Mouse (Mus musculus) heart, adult 11 months (tissue): ENCODE data around the gene F2.
A peak's percentile ranks its signal among the peaks of the same experiment; 100 is the strongest.
"Not testable (repeated sequence)": the region's sequence is repeated elsewhere in the genome, so short reads cannot be mapped to it uniquely, and the experiment has no call there.

ENCODE experiments used
- DNase-seq: peaks from one replicate; pipeline ENCODE4 v3.0.0; 2022

The F2 gene

GRCm38 (mm10) chr2:91645811-91646210 lies 9.6 kb upstream of the F2 start:
- DNase-seq = no peak

DNA sequence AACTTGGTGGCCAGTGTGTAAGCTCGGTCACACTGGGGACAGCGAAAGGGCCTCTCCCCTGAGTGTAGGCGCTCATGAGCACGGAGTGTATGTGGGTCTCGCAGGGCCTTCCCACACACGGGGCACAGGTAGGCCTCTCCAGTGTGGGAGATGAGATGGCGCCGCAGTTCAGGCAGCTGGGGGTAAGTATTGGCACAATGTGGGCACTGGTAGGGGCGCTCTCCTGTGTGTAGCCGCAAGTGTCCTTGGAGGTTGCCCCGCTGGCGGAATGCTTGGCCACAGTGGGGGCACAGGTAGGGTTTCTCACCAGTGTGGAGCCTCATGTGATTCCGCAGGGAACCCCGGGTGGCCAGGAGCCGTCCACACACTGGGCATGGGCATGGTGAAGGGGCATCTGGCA lies 9.1 kb upstream of the F2 start:
- no peak for DNase-seq

GRCm38 (mm10) chr2:91644021-91644420 lies 7.8 kb upstream of the F2 start:
- DNase-seq = no peak

DNA sequence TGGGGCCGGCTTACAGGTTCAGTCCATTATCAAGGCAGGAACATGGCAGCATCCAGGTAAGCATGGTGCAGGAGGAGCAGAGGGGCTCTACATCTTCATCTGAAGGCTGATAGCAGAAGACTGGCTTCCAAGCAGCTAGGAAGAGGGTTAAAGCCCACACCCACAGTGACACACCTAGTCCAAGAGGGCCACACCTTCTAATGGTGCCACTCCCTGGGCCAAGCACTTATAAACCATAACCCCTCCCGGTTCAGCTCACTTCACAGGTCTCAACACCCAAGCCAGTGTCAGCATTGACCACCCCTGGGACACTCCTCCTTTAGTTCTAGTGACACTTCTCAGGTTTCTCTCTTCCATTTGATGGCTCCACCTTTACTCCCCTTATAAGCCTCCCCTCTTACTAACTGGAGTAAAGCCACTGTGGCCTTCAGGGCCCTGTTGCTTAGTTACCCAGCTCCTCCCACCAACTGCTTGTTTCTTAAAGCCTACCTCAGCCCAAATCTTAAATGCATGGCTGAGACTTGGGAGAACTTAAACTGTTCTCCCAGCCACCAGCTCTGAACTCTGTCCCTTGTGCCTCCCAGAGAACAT lies 6.7 kb upstream of the F2 start:
- peak; percentile 85 for DNase-seq

- no peak for DNase-seq
Observed at GRCm38 (mm10) chr2:91638931-91639330, 2.7 kb upstream of the F2 start.

DNA sequence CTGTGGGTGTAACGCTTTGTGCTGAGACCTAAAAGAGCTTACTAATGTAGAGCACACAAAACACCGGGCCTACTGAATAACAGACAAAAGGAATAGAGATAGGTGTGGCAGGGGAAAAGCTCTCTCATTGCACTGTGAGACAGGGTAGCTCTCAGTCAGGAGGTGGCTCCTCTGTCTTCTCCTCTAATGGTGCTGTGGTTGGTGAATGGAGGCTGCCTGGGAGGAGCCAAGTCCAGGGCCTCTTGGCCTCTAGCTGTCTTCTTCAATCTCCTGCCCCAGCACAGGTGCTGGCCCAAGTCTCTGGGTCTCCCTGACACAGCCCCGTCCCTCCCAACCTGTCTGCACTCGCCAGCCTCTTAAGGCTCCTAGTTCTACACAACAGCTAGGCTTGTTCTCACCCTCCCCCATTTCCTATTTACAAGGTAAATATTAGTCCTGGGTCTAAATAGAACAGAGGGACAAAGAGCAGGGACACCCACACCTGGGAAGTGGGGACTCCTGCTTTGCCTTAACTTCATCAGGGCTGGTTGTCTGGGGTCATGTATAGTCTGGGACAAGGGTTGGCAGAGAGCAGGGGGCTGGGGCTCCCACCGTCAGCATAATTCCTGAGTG lies 619 bp upstream of the F2 start:
- no peak for DNase-seq

DNA sequence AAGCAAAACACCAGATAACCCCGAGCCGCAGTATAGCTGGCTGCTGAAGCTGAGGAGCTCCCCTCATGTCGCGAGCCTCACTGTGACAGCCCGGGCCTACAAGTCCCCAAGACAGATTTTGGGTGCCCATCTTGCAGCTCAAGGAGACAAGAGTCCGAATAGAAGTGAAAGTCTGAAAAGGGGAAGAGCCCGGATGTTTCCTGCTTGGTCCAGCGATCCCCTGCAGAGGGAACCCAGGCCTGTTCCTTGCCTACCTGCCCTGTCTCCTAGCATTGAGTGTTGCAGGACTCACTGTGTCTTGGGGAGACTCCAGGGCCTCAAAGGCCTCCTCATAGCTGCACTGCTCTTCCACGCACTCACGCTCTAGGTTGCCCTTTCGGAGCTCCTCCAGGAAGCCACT lies 728 bp downstream of the F2 start:
- DNase-seq = peak; percentile 86

- peak; percentile 75 for DNase-seq
Observed at GRCm38 (mm10) chr2:91634841-91635240, 1.4 kb downstream of the F2 start.

DNA sequence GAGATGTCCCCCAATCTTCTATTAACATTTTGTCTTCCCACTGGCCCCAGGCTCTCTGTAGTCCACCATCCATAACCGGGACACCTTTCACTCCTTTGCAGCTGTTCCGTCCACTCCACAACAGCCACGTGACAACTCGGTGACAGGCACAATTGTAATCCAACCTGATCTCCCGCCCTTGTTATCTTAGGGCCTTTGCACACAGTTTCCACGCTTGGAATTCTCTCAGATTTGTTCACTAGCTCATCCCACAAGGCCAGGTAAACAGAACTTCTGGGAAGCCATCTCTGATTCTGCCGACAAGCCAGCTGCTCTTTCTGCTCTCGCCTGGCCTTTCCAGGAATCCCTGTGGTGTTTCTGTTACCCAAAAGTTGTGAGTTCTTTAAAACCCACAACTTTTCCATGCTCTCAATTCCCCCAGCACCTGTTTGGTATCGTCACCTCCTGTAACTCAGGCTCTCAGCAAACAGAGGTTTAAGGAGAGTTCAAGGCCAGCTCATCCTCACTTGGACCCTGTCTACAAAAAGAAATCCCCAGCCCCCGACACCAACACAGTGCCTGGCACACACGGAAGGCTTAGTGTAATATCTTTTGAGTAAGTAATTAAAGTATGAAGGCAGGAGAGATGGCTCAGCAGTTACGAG lies 2.8 kb downstream of the F2 start:
- DNase-seq = peak; percentile 80

DNA sequence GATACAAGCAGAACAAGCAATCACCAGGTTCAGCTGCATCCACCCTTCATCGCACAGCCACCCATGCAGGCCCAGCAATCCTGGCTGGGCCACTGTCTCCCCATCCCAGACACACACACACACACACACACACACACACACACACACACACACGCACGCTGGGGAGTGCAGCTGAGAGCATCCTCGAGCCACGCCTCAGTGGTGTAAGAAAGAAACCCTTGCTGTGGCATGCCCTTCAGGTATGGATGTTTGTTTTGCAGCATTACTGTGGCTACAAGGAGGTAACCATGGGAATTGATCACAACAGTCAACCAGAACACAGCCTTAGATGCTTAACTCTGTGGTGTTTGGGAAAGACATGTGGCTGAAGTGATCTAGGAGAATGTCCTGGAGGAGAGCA lies 3.9 kb downstream of the F2 start:
- no peak for DNase-seq

GRCm38 (mm10) chr2:91631826-91632225 lies 4.4 kb downstream of the F2 start:
- no peak for DNase-seq

DNA sequence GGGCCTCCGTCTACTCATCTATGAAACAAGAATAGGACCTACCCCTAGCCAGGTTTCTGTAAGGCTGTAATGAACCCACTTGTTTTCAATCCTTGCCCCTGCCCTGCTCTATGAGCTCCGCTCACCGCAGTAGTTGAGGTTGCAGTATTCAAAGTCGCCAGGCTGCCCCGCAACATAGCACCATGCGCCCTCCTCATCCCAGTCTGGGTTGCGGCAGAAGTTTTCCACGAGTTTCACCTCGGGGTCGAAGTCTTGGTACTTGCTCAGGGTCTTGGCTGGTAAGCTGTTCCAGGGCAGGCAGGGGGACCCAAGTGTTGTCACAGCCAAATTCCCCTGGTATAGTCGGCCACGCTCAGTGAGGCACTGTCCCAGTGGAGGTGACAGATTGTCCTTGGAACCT lies 5.8 kb downstream of the F2 start:
- DNase-seq = peak; percentile 85

DNA sequence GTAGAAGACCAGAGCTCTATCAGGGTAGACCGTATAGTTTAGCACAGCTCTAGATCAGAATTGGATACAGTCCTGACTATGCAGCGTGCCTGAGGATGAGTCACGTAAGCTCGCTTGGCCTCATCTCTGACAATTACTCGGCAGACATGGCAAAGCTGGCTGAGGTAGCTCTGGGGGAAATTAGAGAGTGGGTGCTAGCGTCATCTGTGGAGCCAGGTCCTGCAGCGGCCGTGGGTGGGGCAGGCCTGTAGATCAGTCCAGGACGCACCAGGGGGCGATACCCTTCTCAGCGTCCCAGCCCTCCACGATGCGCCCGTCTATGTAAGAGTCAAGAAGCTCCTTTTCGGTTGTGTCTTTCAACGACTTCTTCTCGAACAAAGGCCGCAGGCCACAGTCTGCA lies 6.5 kb downstream of the F2 start:
- no peak for DNase-seq

DNA sequence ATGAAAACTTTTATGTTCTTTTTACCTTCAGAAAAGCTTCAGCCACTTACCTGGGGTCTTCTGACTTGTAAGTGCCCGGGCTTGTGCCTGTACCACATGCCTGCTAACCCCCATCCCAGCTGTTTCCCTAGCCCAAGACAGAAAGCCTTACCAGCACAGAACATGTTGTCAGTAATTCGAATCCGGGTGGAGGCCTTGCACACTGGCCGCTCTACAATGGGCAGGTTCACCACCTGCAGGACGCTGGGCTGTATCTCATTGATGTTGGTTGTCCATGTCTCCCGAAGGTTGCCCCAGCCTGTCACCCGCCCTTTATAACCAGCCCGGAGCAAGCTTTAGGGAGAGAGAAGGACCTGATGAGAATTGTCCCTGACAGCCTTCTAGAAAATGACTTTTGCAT lies 8.0 kb downstream of the F2 start:
- DNase-seq = peak; percentile 67

DNA sequence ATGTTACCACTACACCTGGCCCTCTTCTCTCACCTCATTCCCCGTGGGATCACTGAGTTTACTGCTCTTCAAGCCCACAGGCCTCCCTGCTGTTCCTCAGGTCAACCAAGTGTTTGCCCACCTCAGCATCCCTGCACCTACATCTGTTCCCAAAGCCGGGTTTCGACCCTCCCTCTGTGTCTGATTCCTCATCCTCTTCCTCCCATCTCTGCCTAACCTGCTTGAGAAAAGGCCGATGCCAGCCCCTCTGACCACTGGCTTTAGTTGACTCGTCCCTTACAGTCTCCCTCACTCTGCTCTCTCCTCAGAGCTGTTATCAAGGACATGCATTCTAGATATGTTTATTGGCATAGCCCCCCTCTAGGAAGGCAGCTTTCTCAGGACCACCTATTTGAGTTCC lies 8.7 kb downstream of the F2 start:
- DNase-seq = peak; percentile 82

GRCm38 (mm10) chr2:91623366-91623765 lies 12.8 kb downstream of the F2 start:
- DNase-seq = peak; percentile 77

DNA sequence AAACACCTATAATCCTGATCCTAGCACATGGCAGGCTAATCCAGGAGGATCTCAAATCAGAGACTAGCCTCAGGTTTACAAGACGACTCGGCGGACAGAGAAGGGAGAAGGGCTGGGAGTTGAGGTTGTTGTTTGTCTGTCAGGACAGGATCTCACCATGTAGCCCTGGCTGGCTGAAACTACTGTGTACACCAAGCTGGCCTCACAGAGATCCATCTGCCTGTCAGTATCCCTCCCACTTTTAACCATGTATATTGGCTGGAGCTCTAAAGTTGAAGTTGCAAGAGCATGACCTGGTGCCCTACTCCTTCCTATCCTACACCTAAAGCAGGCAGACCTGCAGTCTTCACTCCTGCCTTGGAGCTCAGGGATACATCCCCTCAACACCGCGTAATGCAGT lies 13.9 kb downstream of the F2 start:
- DNase-seq = peak; percentile 64

- not testable (repeated sequence) for DNase-seq
Observed at GRCm38 (mm10) chr2:91609370-91609769, 26.8 kb downstream of the F2 start.

- DNase-seq = no peak
Observed at GRCm38 (mm10) chr2:91602389-91602788, 33.8 kb downstream of the F2 start.

DNA sequence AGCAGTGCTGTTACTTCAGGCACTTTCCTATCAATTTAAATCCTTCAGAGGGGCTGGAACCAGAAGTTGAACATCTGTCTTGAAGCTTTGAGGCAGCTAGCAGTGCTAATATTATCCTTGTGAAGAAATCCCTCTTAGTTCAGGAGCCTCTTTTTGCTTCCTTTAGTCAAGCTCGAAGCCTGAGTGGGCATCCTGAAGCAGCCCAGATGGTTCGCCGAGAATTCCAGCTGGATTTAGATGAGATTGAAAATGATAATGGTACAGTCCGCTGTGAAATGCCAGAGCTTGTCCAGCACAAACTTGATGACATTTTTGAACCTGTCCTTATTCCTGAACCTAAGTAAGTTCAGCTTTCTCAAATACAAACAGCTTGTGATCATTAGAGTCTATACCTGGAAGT lies 35.7 kb downstream of the F2 start:
- no peak for DNase-seq

DNA sequence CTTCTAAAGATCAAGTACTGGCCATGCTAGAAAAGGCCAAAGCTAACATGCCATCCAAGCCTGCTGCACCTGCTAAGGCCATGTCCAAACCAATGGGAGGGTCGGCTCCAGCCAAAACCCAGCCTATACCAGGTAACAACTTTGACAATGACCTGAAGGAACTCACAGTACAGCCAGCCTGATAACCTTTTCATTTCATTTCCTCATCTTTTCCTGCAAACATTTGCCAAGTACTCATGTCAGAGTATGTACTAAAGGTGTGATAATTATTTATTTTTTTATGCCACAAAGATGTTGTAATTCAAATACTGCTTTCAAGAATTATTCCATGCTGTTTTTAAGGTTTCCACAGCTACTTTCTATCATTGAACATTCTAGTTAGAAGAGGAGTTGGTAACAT lies 50.0 kb downstream of the F2 start:
- DNase-seq = no peak

GRCm38 (mm10) chr2:91580894-91581293 lies 55.3 kb downstream of the F2 start:
- no peak for DNase-seq
